Mouse (Mus musculus) lung, postnatal 0 days (tissue): ENCODE measurements around the gene Hlcs.

Source experiments
- CTCF ChIP-seq: IDR thresholded peaks from 2 replicates; pipeline ENCODE4 v1.5.1; 2016; ENCODE audit warnings: antibody characterized with exemption, mild to moderate bottlenecking
- EP300 ChIP-seq: IDR thresholded peaks from 2 replicates; pipeline ENCODE4 v1.6.1; 2016; ENCODE audit warnings: antibody characterized with exemption, mild to moderate bottlenecking, control low read depth

GRCm38 (mm10) chr16:94354450-94354849 is 41.1 kb upstream of the Hlcs start:
- no peak for TF ChIP-seq EP300
- TF ChIP-seq CTCF: no peak
